Mouse (Mus musculus) gastrocnemius, adult 8-10 months (tissue): ENCODE measurements at regions not wholly inside any gene's neighbourhood (a gene's known extent, or its start where the extent isn't known, plus 50 kb on each side); places are given as distances from the start of the nearest gene placed in this dataset.
"Not testable (repeated sequence)": the region's sequence is repeated elsewhere in the genome, so short reads cannot be mapped to it uniquely, and the experiment has no call there.

Experiments
- DNase-seq, 2 experiments: peaks; one replicate each; pipeline ENCODE4 v3.0.0; 2022; ENCODE audit warnings: low spot score in 2 of 2

- no peak for DNase-seq
These were observed 205.5 kb upstream of the Hs6st1 start for GRCm38 (mm10) chr1:35862661-35863060.

- DNase-seq: no peak
These were observed 204.0 kb upstream of the Hs6st1 start for GRCm38 (mm10) chr1:35864246-35864645.

GRCm38 (mm10) chr1:35865263-35865662 lies 202.9 kb upstream of the Hs6st1 start:
- DNase-seq: no peak

- DNase-seq: no peak
These were observed 201.6 kb upstream of the Hs6st1 start for GRCm38 (mm10) chr1:35866643-35867042.

- peak; percentile 19 to 27 for DNase-seq
These were observed 198.6 kb upstream of the Hs6st1 start for GRCm38 (mm10) chr1:35869381-35870143.

GRCm38 (mm10) chr1:35870144-35870827 lies 197.9 kb upstream of the Hs6st1 start:
- no peak for DNase-seq

GRCm38 (mm10) chr1:35873038-35873437 lies 195.2 kb upstream of the Hs6st1 start:
- no peak for DNase-seq

- DNase-seq: no peak
These were observed 192.9 kb upstream of the Hs6st1 start for GRCm38 (mm10) chr1:35875210-35875811.

- DNase-seq: no peak
These were observed 189.8 kb upstream of the Hs6st1 start for GRCm38 (mm10) chr1:35878426-35878825.

GRCm38 (mm10) chr1:35879388-35880093 lies 188.7 kb upstream of the Hs6st1 start:
- DNase-seq: peak; percentile 48 to 62

GRCm38 (mm10) chr1:35880562-35881265 lies 187.5 kb upstream of the Hs6st1 start:
- no peak for DNase-seq

GRCm38 (mm10) chr1:35881521-35881920 lies 186.7 kb upstream of the Hs6st1 start:
- DNase-seq: no peak

GRCm38 (mm10) chr1:35882101-35882500 lies 186.1 kb upstream of the Hs6st1 start:
- no peak for DNase-seq

GRCm38 (mm10) chr1:35889731-35890499 lies 178.3 kb upstream of the Hs6st1 start:
- DNase-seq: no peak

GRCm38 (mm10) chr1:35890500-35890900 lies 177.7 kb upstream of the Hs6st1 start:
- no peak for DNase-seq

- DNase-seq: no peak
These were observed 168.7 kb upstream of the Hs6st1 start for GRCm38 (mm10) chr1:35899536-35899935.

- no peak for DNase-seq
These were observed 164.1 kb upstream of the Hs6st1 start for GRCm38 (mm10) chr1:35904001-35904547.

GRCm38 (mm10) chr1:35913551-35913950 lies 154.6 kb upstream of the Hs6st1 start:
- DNase-seq: no peak

- DNase-seq: not testable (repeated sequence)
These were observed 154.0 kb upstream of the Hs6st1 start for GRCm38 (mm10) chr1:35914175-35914574.

GRCm38 (mm10) chr1:35915526-35915925 lies 152.7 kb upstream of the Hs6st1 start:
- no peak for DNase-seq
